In the genomic region with DNA sequence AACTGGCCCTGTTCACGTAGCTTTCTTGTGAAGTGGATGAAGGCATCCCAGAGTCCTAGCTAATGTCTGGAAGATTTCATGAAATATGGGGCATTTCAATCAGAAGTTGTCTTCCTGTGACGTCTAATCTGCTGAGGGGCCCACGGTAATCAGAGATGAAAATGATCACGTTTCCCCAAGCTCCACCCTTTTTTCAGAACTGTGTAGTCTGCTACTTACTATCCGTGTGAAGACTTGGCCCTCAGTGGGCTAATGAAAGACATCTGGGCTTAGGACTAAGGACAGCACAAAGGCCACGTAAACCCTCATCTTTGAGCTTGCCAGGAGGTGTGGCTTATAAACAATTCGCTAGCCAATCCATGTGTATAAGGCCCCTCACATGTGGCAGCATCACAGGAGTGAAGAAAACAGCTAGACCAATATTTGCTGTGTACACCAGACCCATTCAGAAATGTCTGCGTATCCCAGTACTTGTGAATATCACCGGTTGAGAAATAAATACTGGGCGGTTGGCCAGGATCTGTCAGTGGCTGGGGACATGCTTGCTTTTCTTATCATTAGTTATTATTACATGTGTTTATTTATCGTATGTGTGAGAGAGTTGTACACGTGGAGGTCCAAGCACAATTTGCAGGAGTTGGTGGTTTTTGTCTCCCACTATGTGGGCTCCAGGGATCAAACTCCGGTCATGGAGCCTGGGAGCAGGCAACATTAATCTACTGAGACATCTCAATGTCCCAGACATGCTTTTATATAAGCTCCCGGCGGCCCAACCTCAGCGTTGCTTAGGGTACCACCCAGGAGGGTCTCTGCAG, we compare ENCODE assay signal across 8 mouse cellular contexts.
DNase-seq lines count a peak whose midpoint lies in the region; ATAC-seq lines count a peak whose summit lies in the region.

No protein-coding gene starts in this region.

- ATAC-seq in activated CD4-positive, CD25-positive, alpha-beta regulatory T cell, adult 4 months = no peak

- WGBS in midbrain, embryonic 10.5 days = 75% methylated on average over 16 of the region's 16 CpGs

- H3K9me3 ChIP-seq in midbrain, embryonic 10.5 days (replicated peaks) = no peaks in the 10 kb centered on the region

- H3K27ac ChIP-seq in midbrain, embryonic 10.5 days (replicated peaks) = peak overlapping the region; percentile 80

- H3K27me3 ChIP-seq in midbrain, embryonic 10.5 days (ENCODE audit: low read depth, poor library complexity, severe bottlenecking) = no peaks in the 10 kb centered on the region

- peaks cover 98% of the 10 kb centered on the region for H3K36me3 ChIP-seq in midbrain, embryonic 10.5 days

- H3K4me3 ChIP-seq in midbrain, embryonic 10.5 days = no peak overlapping the region

- peak; percentile 14 for DNase-seq in gastrocnemius, adult 18-20 months (ENCODE audit: low spot score)
- no peak for DNase-seq in gastrocnemius, postnatal 25 days
- DNase-seq in adrenal gland, postnatal 36 days = peak; percentile 34 to 42
- peak; percentile 11 for DNase-seq in heart, postnatal 4 days
- DNase-seq in midbrain, embryonic 10.5 days (ENCODE audit: low spot score) = peak; percentile 22
- no peak for DNase-seq in ovary, postnatal 36 days (ENCODE audit: low spot score)
- no peak for DNase-seq in urinary bladder, adult 2 months (ENCODE audit: low spot score)

- peaks cover 32% of the 10 kb centered on the region for H3K4me1 ChIP-seq in midbrain, embryonic 10.5 days

Comparison
In these comparisons a context has a peak if more than half of its experiments do, and no peak if none do; other contexts are left out.
1. DNase-seq: peak in gastrocnemius, adult 18-20 months (single experiment), adrenal gland, postnatal 36 days (2 of 2), heart, postnatal 4 days (single experiment) and midbrain, embryonic 10.5 days (single experiment); none in gastrocnemius, postnatal 25 days (single experiment), ovary, postnatal 36 days (single experiment) and urinary bladder, adult 2 months (single experiment).